Mouse (Mus musculus) kidney, adult 9 months (tissue): ENCODE data around the gene Vmn1r32.
A peak's percentile ranks its signal among the peaks of the same experiment; 100 is the strongest.

ENCODE experiments used
- DNase-seq: peaks from one replicate; pipeline ENCODE4 v3.0.0; 2022

Gene Vmn1r32

GRCm38 (mm10) chr6:66559996-66560395 is at the start of gene Vmn1r32:
TSS of gene Vmn1r32 (minus strand) at chr6:66560096.
- DNase-seq: no peak

DNA sequence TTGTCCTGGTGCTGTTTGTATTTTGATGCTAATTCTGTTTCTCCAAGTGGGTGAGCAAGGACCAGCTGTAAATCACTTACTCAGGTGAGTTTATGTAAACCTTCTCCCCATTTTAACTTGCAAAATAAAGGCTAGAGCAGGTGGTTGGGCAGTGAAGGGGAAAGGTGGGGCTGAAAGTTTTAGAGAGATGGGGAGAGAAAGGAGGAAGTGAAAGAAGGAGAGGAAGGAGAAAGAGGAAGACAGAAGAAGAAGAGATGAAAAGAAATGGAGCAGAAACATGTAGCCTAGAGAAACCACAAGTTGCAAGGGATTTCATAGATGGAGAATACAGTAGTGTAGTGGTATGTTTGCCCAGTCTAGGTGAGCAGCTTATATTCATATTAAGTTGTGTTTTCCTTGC is 35.9 kb upstream of the Vmn1r32 start:
- no peak for DNase-seq

- DNase-seq: no peak
These were observed 23.9 kb downstream of the Vmn1r32 start for GRCm38 (mm10) chr6:66535966-66536365.

GRCm38 (mm10) chr6:66535028-66535862 is 24.7 kb downstream of the Vmn1r32 start, which contains the start of gene Mad2l1:
TSS of gene Mad2l1 (plus strand) at chr6:66535390.
- peak; percentile 99 for DNase-seq

DNA sequence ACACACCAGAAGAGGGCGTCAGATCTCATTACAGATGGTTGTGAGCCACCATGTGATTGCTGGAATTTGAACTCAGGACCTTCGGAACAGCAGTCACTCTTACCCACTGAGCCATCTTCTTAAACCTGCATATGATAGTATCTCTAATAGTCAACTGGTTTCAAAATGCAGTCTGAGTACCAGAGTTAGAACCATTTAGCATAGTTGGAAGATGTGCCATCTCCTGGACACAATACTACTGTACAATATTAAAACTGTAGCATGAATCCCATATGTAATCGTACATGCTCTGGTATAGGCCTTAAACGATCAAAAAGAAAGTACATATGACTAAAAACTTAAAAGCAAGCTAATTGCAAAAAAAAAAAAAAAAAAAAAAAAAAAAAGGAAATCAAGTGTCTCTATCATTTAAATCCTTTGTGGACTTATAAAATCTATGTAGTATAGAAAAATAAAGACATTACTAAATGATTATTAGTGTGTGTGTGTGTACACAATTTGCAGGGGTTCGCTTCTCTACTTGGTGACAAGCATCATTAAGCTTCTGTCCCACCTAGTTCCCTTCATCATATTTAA is 25.4 kb downstream of the Vmn1r32 start:
- peak; percentile 7 for DNase-seq

DNA sequence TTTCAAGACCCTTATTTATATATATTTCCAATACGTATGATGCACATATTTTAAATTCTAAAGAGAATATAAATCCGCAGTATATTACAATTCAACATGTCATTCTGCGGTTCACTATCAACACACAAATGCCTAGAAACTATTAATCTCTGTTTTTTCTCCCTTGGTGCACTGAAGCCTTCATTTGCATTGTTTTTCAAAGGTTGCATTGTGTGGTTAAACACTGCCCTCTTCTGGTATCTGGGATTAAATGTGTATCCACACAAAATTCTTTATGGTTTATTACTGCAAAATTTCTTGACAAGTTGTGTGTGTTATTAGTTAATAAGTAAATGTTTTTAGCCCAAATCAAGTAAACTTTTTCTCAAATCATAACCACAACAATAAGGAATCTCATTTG is 26.7 kb downstream of the Vmn1r32 start:
- peak; percentile 60 for DNase-seq

- DNase-seq: no peak
These were observed 31.5 kb downstream of the Vmn1r32 start for GRCm38 (mm10) chr6:66528386-66528785.

- DNase-seq: no peak
These were observed 43.5 kb downstream of the Vmn1r32 start for GRCm38 (mm10) chr6:66516368-66516767.
